Mouse (Mus musculus) midbrain, postnatal 0 days (tissue): ENCODE data around the gene Slu7. TPM values are rescaled to one million over a fixed set of nuclear protein-coding genes. Genes with fewer than 3 reads are reported as not detected.

ENCODE experiments used
- ATAC-seq: fragments of 200-750 bp; cut with Nextera tagmentation; 2 replicates; pipeline ENCODE4 v1.8.0; 2017; ENCODE audit warnings: moderate number of reproducible peaks, mild to moderate bottlenecking, moderate TSS enrichment, moderate library complexity; ENCODE audit not compliant: low FRiP score
- DNase-seq: peaks from one replicate; pipeline ENCODE4 v3.0.0-alpha.2; 2015; ENCODE audit warnings: low spot score
- H3K27ac ChIP-seq: fragments of 300-500 bp; sonication (generic); 2 replicates; pipeline ENCODE4 v1.5.1; 2014; ENCODE audit warnings: low read depth, mild to moderate bottlenecking, low read length, mixed read lengths
- H3K27me3 ChIP-seq: fragments of 300-500 bp; sonication (generic); 2 replicates; pipeline ENCODE4 v1.6.1; 2014; ENCODE audit warnings: low read length, control low read depth, mixed read lengths; ENCODE audit not compliant: insufficient read depth
- H3K36me3 ChIP-seq: fragments of 300-500 bp; sonication (generic); 2 replicates; pipeline ENCODE4 v1.6.1; 2014; ENCODE audit warnings: low read length, control low read depth, mixed read lengths; ENCODE audit not compliant: insufficient read depth
- H3K4me1 ChIP-seq: fragments of 300-500 bp; sonication (generic); 2 replicates; pipeline ENCODE4 v1.6.1; 2014; ENCODE audit warnings: mild to moderate bottlenecking, control low read depth, antibody characterized with exemption, low read length, mixed read lengths; ENCODE audit not compliant: insufficient read depth
- H3K4me2 ChIP-seq: fragments of 300-500 bp; sonication (generic); 2 replicates; pipeline ENCODE4 v1.6.1; 2014; ENCODE audit warnings: low read depth, mild to moderate bottlenecking, low read length, mixed read lengths; ENCODE audit not compliant: poor library complexity, severe bottlenecking
- H3K4me3 ChIP-seq: fragments of 300-500 bp; sonication (generic); 2 replicates; pipeline ENCODE4 v1.5.1; 2014; ENCODE audit warnings: low read depth, mild to moderate bottlenecking, low read length, moderate library complexity
- H3K9ac ChIP-seq: fragments of 300-500 bp; sonication (generic); replicated peaks from 2 replicates; pipeline ENCODE4 v1.6.1; 2014; ENCODE audit warnings: mild to moderate bottlenecking, low read length, moderate library complexity, mixed read lengths; ENCODE audit not compliant: poor library complexity, severe bottlenecking
- H3K9me3 ChIP-seq: fragments of 300-500 bp; sonication (generic); 2 replicates; pipeline ENCODE4 v1.6.1; 2016; ENCODE audit warnings: low read length, control low read depth
- CTCF ChIP-seq: IDR thresholded peaks from 2 replicates; pipeline ENCODE4 v1.5.1; 2016; ENCODE audit warnings: antibody characterized with exemption, mild to moderate bottlenecking
- WGBS: fragments of 180-500 bp; shearing (Covaris S2); extraction: QIAGEN DNeasy Blood & Tissue Kit; methylation state at CpG from one replicate; pipeline ENCODE4 v1.1.7; 2014; 5-methylcytosine and 5-hydroxymethylcytosine counted together
- polyA plus RNA-seq: library from polyadenylated mRNA; unstranded; fragments of >200 nt; fragmentation: Nextera tagmentation; extraction: Ambion mirVana; gene quantifications from 2 replicates; pipeline ENCODE4 v1.2.1, GENCODE M21; 2015
- total RNA-seq: library from RNA; depleted of rRNA; stranded (reverse); fragments of >200 nt; gene quantifications from 2 replicates; pipeline ENCODE4 v1.2.3, GENCODE M21; 2014

The Slu7 gene
- total and polyA plus RNA-seq, 2 experiments from 2014 or later, result 16.5 to 58.3 TPM

DNA sequence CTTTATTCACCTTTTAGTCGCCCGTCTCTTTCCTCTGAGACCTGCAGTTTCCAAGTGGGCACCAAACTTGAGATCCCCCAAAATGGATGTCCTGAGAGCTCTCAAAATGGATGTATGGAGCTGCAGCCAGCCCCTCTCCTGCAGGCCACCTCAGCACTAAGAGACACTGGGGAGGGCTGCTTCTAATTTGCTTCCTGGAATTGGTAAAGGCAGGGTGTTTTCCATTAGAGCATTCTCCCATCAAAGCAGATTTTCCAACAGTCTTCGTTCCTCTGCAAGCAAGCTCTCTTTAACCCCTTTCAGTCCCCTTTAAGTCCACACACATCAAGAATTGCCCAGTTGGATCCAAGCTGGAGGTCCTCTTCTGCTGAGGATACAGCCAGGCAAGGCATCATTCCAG lies 45.8 kb downstream of the Slu7 start:
- H3K4me3 ChIP-seq, result no peak overlapping the region
- DNase-seq (no peak), ATAC-seq (no peak)
- peaks cover 3% of the 10 kb centered on the region; the same call in 1 of the 2 replicates for H3K4me1 ChIP-seq
- no peak overlapping the region for H3K27ac ChIP-seq
- WGBS, result 89% methylated on average over 3 of the region's 3 CpGs
- H3K4me2 ChIP-seq, result no peak overlapping the region
- H3K9me3 ChIP-seq, result no peaks in the 10 kb centered on the region
- no peaks in the 10 kb centered on the region for H3K36me3 ChIP-seq
- no peak overlapping the region for H3K9ac ChIP-seq
- no peak for TF ChIP-seq CTCF
- H3K27me3 ChIP-seq, result no peaks in the 10 kb centered on the region

DNA sequence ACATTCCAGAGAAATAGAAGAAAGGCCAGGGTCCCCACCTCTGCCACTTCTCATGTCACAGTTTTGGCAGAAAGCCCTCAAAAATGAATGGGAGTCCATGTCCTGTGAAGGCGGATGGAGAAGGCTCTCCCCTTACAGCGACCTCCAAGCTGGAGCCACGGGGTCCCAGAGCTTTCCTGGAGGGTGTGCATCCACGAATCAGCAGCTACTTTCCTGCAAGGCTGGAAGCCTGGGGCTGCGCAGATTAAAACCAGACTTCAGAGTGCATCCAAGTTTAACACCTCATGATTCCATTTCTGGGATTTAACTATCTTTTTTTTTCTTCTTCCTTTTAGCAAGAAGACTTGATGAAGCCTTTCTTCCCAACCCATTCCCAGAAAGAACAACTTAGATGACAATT lies 47.0 kb downstream of the Slu7 start:
- H3K27ac ChIP-seq, result no peak overlapping the region
- H3K4me1 ChIP-seq, result no peaks in the 10 kb centered on the region
- H3K9me3 ChIP-seq, result no peaks in the 10 kb centered on the region
- H3K36me3 ChIP-seq, result no peaks in the 10 kb centered on the region
- no peak overlapping the region for H3K4me2 ChIP-seq
- H3K27me3 ChIP-seq, result no peaks in the 10 kb centered on the region
- 56% methylated on average over 5 of the region's 5 CpGs for WGBS
- no peak overlapping the region for H3K9ac ChIP-seq
- H3K4me3 ChIP-seq, result no peak overlapping the region
- DNase-seq (no peak), ATAC-seq (no peak)
- TF ChIP-seq CTCF, result no peak

DNA sequence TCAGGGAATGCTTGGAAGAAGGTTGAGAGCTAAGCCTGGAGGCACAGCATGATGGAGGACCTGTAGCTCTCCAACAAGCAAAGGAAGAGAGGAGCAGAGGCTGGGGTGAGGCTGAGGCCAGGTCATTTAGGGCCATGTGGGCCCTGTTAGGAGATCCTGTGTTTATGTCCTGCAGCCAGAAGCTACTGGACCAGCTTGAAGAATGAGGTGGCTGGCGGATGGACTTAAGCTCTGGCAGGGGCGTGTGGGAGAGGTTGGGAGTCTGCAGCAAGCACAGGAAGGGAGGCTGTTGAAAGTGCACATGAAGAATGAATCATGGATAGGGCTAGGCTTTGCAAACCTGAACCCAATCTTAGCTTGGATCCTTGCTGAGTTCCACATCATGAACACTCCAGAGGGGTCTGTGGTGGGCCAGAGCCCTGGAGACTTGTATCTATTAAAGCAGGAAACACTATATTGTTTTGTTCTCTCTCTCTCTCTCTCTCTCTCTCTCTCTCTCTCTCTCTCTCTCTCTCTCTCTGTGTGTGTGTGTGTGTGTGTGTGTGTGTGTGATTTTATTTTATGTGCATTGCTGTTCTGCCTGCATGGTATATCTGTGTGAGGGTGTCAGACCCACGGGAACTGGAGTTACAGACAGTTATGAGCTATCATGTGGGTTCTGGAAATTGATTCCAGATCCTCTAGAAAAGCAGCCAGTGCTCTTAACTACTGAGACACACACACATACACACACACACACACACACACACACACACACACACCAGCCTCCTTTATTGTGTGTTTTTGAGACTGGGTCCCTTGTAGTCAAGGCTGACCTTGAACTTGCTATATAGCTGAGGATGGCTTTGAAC lies 48.4 kb downstream of the Slu7 start:
- Histone ChIP-seq H3K27me3 (no peaks in the 10 kb centered on the region), H3K4me1 (no peaks in the 10 kb centered on the region), H3K27ac (no peak overlapping the region), H3K4me2 (no peak overlapping the region), H3K9me3 (no peaks in the 10 kb centered on the region), H3K36me3 (no peaks in the 10 kb centered on the region), H3K4me3 (no peak overlapping the region), H3K9ac (no peak overlapping the region)
- ATAC-seq, result no peak
- no peak for DNase-seq
- WGBS, result 77% methylated on average over 3 of the region's 3 CpGs
- TF ChIP-seq CTCF, result no peak

DNA sequence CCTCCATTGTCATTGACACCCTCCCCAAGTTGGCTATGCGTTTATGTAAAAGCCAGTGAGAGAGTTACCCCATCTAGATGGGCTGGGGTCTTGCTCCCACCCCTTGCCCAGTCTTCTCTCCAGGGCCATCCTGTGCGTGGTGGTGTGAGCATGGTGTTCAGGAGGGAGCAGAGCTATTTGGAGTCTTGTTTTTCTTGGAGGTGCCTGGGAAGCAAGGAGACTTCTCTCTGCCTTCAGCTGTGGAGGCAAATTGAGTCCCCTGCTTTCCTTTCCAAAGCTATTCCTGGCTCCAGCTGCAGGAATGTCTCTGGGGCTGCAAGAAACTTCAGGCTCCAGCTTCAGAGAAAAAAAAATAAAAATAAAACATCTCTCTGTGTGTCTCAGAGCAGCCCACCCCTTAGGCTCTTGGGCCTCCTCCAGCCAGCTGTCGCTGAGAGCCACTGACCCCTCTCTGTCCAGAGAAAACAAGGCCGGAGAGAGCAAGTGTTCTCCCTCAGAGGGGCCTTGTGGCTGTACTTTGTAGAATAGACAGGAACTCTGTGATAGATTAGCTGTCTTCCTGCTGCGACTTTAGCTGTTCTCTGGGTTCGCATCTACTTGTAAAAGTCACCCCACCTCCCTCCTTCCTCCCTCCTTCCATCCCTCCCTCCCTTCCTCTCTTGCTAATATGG lies 49.7 kb downstream of the Slu7 start:
- TF ChIP-seq CTCF, result no peak
- no peak overlapping the region for H3K4me2 ChIP-seq
- WGBS, result 73% methylated on average over 6 of the region's 6 CpGs
- H3K36me3 ChIP-seq, result no peaks in the 10 kb centered on the region
- no peaks in the 10 kb centered on the region for H3K9me3 ChIP-seq
- no peaks in the 10 kb centered on the region for H3K27me3 ChIP-seq
- no peaks in the 10 kb centered on the region for H3K4me1 ChIP-seq
- ATAC-seq (no peak), DNase-seq (no peak)
- H3K4me3 ChIP-seq, result no peak overlapping the region
- no peak overlapping the region for H3K9ac ChIP-seq
- no peak overlapping the region; the same call in none of the 2 replicates for H3K27ac ChIP-seq

DNA sequence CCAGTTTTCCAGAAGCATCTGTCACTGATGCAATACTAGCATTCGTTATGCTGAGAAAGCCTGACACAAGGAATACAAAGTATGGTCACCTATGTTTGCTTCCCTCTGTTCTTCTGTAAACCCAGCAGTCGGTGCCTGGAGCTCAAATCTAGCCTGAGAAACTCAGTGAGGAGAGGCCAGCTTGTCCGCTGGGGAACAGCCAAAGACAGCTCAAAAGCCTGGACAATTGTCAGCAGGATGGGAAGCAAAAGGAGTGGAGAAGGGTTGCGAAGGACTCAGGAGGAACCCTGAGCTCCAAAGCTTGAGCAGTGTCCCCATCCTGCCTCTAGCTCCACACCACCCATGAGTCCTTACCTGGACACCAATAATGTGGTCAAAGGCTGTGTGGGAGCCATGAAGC lies 50.5 kb downstream of the Slu7 start:
- no peak overlapping the region for H3K4me2 ChIP-seq
- no peaks in the 10 kb centered on the region for H3K36me3 ChIP-seq
- H3K4me3 ChIP-seq, result no peak overlapping the region
- 78% methylated on average over 4 of the region's 4 CpGs for WGBS
- DNase-seq, result no peak
- H3K9ac ChIP-seq, result no peak overlapping the region
- no peak for ATAC-seq
- H3K4me1 ChIP-seq, result no peaks in the 10 kb centered on the region
- peak overlapping the region; percentile 38; the same call in 1 of the 2 replicates for H3K27ac ChIP-seq
- no peaks in the 10 kb centered on the region for H3K27me3 ChIP-seq
- no peaks in the 10 kb centered on the region for H3K9me3 ChIP-seq
- no peak for TF ChIP-seq CTCF

DNA sequence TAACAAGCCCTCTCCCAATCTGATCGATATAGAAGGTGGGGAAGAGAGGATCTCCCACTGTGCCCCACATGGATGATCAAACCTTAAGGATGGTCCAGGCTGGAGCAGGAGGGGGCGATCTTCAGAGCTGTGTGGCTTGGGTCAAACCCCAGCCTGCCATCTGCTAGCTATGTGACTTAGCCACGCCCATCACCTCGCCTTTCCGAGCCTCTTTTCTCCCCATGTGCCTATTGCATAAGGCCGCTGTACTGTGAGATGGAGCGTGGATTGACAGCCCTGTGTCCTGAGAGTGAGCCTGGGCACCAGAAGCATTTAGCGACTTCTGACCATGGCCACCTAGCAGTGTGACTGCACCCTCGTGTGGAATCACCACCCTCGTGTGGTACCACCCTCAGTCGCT lies 51.1 kb downstream of the Slu7 start:
- DNase-seq (no peak), ATAC-seq (no peak)
- Histone ChIP-seq H3K4me3 (no peak overlapping the region), H3K27me3 (no peaks in the 10 kb centered on the region), H3K36me3 (no peaks in the 10 kb centered on the region), H3K9me3 (no peaks in the 10 kb centered on the region), H3K9ac (no peak overlapping the region), H3K27ac (no peak overlapping the region), H3K4me1 (no peaks in the 10 kb centered on the region), H3K4me2 (no peak overlapping the region)
- no peak for TF ChIP-seq CTCF
- WGBS, result 43% methylated on average over 11 of the region's 11 CpGs
